Mouse (Mus musculus): ENCODE data around the gene Csf3. TPM values are rescaled to one million over a fixed set of nuclear protein-coding genes. Genes with fewer than 3 reads are reported as not detected.
A peak's percentile ranks its signal among the peaks of the same experiment; 100 is the strongest.
"Not testable (repeated sequence)": the region's sequence is repeated elsewhere in the genome, so short reads cannot be mapped to it uniquely, and the experiment has no call there.

Csf3 gene
- total RNA-seq (2021): not detected

DNA sequence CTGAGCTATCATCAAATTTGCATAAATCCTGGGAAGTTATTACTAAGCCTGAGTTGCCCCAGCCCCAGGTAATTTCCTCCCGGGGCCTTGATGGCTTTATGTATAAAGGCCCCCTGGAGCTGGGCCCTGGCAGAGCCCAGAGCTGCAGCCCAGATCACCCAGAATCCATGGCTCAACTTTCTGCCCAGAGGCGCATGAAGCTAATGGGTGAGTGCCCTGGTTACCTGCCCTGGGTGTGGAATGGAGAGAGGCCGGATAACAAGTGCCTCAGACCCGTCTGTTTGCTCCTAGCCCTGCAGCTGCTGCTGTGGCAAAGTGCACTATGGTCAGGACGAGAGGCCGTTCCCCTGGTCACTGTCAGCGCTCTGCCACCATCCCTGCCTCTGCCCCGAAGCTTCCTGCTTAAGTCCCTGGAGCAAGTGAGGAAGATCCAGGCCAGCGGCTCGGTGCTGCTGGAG is at the start of gene Csf3:
Csf3 (plus strand) TSS at position 51 of the 458 bp plus-strand sequence.
- no peak for DNase-seq

DNA sequence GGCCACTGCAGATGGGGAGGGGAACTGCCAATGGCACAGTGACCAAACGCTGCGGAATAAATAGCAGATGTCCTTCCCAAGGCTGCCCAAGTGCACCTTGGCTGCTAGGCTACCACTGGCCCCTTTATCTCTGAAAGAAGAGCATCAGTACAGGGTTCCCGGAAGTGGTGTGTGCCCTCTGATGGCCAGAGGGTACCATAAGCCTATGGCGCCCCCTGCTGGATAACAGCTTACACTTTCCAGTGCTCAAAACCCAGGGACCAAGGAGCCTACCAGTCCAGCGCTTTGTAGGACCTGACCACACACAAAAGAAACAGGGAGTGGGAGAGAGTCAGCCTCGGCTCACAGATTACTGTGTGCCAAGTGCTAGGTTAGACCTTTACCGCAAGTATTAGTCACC is 46.0 kb upstream of the Csf3 start:
- peak; percentile 65 for DNase-seq

DNA sequence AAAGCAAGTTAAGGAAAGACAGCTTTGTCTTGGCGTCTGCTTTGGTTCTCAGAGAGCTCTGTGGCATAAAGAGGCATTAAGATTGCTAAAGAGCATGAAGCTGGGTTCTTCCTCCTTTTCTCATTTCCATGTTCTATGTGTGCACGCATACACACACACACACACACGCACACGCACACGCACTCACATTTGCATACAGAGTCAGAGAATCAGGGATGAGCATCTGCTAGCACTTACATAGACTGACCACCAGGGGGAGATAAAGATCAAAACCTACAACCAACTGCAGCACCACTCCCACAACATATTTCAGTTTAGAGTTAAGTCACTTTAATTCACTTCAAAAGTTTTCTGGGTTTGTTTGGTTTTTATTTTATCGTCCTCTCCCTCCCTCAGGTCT is 40.5 kb upstream of the Csf3 start:
- DNase-seq: peak; percentile 12

DNA sequence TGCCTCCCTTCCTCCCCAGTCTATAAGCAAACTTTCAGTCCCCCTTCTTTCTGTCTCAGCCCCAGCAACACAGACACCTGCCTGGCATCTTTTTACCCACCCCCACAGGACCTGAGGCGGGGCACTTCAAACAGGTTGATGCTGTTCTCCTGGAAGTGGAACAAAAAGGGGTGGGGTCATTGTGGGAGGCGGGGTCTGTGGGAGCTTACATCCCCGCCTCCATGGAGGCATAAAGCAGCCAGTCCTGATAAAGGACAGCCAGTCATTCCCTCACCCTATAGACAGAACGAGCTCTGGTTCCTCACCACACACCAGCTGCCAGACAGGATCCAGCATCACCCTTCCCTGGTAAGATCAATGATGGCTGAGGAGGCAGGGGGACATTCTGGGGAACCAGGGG is 37.0 kb upstream of the Csf3 start, which contains the start of gene Gsdma:
Gsdma (plus strand) TSS at position 261 of the 400 bp plus-strand sequence.
- DNase-seq: no peak

DNA sequence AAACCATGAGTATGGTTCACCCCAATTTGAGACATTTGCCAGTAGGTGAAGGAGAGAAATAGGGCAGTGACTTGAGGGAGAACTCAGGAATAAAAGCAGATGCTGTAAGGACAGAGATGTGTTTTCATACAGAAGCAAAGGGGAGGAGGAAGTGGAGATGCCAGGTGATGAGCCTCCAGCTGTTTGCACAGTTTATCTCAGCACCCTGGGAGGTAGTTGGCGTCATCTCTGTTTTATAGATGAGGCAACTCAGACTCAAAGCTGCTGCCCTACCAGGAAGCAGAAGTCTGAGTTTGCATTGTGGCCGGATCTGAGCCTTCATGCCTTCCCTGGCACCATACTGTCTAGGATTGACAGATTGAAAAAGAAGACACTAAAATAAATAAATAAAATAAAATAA is 32.1 kb upstream of the Csf3 start:
- no peak for DNase-seq

DNA sequence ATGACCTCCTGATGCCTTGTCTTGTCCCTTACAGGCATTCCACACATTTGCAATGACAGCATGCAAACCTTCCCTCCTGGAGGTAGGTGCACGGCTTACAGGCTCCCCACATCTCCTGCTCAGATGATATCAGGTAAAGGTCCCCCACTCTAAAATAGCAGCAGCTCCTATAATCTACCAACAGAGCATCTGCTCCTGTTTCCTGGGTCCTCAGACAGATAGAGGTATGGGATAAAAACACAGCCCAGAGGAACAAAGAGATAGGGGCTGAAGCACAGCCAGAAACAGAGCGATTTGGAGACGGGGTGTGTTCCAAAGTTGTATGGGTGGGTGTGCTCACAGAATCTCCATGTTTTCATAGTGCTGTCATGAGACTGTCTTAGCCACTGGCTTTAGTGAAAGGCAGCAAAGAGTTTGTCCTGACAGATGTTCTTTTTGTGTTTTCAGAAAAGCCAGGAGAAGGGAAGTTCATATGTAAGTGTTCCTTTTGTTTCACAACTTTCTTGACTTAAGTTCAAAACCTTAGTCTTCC is 29.7 kb upstream of the Csf3 start:
- DNase-seq: no peak

DNA sequence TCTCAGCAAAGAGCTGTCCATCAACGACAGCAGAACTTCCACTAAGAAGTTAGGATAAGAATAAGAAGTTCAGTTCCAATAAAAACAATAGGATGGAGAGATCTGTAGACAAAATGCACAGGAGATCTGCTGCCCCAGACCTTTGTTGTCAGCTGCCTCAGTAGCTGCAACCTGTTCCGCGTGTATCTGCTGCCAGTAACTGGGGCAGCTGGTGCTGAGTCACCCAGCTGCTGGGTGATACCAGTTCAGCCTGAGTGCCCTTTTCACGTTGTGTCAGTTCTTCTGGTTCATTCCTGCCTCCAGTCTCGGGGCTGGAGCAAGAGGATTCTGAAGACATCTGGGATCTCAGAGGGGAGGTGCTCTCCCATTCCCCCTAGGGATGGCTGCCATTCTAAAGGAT is 29.2 kb upstream of the Csf3 start:
- no peak for DNase-seq

DNA sequence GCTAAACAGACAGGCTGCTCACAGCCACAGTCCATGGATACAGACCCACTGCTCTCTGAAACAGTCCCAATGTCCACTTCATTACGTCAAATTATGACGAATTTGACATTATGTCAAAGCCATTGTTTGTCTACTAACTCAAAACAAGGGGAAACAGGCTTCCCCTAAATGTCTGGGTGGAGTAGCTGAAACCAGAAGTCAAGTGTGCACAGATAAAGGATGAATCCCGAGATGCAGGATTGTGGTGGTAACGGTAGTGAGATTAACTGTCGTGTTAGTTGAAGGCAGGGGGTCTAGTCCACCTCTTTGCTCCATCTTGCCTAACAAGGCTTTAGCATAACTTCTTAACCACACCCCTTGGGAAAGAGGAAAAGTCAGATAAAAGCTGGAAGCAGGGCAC is 28.6 kb upstream of the Csf3 start:
- DNase-seq: no peak

DNA sequence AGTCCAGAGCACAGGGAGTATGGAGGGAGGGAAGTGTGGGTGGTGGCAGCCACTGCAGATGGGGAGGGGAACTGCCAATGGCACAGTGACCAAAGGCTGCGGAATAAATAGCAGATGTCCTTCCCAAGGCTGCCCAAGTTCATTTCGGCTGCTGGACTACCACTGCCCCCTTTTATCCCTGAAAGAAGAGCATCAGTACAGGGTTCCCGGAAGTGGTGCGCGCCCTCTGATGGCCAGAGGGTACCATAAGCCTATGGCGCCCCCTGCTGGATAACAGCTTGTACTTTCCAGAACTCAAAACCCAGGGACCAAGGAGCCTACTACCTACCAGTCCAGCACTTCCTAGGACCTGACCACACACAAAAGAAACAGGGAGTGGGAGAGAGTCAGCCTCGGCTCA is 27.9 kb upstream of the Csf3 start:
- DNase-seq: peak; percentile 73

DNA sequence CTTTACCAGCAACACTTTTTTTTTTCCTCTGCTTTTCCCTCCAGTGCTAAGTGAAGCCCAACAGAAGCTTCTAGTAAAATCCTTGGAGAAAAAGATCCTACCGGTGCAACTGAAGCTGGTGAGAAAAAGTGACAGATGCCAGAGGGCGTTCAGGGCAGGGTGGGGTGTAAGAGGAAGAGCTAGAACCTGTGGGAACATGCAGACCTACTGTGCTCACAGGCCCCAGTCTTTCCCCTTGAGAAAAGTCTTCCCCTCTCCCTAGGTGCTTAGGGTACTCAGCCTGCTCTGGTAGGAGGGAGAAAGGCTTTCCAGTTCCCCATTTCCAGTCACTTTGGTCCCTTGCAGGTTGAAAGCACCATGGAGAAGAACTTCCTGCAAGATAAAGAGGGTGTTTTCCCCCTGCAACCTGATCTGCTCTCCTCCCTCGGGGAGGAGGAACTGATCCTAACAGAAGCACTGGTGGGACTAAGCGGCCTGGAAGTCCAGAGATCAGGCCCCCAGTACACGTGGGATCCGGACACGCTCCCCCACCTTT is 25.2 kb upstream of the Csf3 start:
- DNase-seq: no peak

DNA sequence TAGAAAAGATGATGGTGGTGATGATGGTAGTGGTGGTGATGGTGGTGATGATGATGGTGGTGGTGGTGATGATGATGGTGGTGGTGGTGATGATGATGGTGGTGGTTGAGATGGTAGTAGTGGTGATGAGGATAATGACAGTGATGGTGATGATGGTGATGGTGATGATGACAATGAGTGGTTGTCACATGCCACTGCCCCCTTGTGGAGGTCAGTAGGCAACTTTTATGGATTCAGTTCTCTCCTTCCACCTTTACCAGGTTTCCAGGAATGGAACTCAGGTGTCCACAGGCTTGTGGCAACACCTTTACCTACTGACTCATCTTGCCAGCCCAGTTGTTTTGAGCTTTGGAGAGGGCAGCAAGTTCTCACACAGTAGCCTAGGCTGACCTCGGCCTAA is 21.0 kb upstream of the Csf3 start:
- DNase-seq: no peak

DNA sequence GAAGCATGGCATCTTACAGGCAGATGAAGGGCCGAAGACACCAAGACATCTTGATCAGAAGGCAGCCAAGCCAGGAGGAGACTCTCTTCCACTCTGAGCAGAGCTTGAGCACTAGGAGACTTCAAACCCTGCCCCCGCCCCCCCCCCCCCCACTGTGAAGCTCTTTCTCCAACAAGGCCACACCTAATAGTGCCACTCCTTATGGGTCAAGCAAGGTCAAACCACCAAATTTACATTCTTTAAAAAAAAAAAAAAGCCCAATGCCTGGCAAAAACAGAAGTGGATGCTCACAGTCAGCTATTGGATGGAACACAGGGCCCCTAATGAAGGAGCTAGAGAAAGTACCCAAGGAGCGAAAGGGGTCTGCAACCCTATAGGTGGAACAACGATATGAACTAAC is 20.5 kb upstream of the Csf3 start:
- DNase-seq: not testable (repeated sequence)

DNA sequence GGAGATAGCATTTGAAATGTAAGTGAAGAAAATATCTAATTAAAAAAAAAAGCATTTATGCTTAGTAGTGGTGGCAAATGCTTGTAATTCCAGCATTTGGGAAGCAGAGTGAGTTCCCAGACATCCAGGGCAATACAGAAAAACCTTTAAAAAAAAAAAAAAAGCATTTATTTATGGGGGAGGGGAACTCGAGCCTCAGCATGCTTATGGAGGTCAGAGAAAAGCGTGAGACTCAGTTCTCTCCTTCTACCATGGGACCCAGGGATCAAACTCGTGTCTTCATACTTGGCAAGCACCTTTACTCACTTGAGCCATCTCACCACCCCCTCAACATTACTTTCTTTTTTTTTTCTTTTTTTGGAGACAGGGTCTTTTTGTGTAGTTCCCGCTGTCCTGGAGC is 19.9 kb upstream of the Csf3 start:
- no peak for DNase-seq

DNA sequence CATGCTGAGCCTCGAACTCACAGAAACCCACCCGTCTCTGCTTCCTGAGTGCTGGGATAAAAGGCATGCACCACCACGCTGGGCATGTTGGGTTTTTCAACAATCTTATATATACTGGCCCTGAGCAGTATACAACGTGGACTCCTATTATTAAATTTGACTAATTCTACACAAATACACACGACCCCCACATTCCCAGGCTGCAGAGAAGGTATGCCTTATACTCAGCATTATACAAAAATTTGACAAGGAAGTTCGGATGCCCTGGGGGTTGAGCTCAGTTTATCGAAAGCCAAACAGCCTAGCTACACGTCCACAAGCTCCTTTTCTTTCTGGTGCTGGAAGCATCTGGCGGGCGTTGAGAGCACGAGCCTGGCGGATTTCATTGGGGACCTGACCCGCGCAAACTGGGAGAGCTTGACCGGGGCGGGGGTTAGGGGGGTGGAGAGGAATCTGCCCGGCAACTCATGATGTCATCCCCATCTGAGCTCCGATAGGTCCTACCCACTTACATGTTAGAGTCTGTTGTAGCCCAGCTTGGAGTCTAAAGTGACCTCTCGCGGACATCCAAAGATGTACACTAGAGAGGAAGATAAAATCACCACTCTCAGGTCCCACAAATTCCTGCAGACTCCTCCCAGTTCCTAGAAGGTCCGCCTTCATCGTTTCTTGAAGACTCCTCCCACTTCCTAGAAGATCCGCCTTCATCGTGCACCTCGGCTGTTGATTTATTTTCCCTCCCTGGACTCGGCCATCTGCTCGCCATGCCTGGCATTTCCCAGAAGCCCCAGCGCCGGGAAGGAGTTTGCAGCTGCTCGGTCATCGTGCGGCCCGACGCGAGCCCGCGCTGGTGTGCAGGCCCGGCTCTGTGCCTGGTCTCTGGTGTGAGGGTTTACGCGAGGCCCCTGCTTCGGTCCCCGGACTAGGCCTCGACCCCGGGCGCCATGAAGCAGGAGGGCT is 19.0 kb upstream of the Csf3 start, which contains the start of gene Psmd3:
Psmd3 (plus strand) TSS at position 769 of the 960 bp plus-strand sequence.
- peak; percentile 98 for DNase-seq

DNA sequence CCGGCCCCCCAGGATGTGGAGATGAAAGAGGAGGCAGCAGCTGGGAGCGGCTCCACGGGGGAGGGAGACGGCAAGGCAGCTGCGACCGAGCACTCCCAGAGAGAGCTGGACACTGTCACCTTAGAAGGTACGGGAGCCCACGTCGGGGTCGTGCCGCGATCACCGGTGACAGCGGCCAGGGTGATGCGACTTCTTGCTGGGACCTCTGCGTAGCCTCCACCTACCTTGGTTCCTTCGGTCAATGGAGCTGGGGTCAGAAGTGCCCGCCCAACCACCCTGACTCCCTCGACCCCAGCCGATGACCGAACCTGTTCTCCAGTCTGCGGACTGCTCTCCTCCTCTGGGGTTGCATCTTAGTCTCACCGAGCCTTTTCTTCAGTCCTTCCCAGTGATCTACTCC is 18.3 kb upstream of the Csf3 start:
- no peak for DNase-seq

DNA sequence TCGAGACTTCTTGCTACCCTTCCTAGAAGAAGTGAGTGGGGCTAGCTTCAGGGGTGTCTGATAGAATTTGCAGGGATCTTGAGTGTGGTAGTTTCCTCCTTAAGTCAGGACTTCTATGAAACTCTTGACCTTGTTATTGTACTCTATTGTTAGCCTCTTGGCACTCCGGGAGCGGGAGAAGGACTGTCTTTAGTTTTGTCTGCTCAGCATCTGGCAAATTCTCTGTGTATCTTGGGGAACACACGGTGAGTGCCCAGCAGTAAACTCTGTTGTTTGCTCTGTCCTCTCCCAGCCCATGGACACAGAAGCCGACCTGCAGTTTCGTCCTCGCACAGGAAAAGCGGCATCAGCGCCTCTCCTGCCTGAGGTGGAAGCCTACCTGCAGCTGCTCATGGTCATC is 15.4 kb upstream of the Csf3 start:
- no peak for DNase-seq

DNA sequence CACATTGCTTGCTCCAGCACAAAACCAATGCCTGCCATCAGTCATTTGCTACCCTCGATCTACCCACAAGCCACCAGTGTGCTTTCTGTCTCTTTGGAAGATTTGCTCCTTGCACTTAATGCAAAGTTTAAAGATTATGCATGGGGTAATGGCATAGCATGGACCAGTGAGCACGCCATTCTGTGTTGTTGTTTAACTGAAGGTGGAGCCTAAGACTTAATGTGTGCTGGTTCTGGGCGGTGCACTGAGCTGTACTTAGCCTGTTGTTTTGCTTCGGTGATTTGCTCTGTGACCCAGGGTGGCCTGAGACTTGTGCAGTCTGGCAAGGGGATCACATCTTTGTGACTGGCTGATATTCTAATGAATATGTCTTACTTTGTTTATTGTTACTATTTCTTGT is 14.1 kb upstream of the Csf3 start:
- DNase-seq: no peak

DNA sequence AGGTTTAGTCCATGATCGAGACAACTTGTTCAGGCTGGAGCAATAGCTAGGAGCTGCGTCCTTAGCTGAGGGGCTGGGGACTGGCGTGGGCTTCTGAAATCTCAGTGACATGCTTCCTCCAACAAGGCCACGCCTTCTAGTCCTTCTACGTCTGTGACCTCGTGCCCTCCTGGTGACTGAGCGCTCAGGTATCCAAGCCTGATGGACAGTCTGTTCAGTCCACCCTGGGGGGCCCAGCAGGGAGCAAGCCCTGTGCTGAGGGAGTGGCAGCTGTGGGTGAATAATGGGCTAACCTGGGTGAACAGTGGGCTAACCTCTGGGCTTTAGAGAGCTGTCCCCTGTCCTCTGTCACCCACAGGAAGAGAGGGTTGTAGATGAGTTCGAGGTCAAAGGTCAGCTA is 13.1 kb upstream of the Csf3 start:
- no peak for DNase-seq

DNA sequence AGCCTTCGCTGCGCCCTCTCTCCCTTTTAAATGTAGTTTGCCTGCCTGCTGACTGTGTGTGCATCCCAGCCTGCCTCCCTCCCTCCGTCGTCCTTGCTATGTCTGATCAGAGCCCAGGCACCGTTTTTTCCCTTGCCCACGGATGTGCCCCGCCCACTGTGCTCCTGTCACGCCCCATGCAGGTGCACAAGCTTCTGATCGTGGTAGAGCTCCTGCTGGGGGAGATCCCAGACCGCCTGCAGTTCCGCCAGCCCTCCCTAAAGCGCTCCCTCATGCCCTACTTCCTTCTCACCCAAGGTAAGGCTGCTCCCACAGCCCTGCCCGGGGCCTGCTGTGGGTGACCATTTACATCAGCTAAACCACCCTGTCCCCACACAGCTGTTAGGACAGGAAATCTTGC is 7.9 kb upstream of the Csf3 start:
- DNase-seq: no peak

DNA sequence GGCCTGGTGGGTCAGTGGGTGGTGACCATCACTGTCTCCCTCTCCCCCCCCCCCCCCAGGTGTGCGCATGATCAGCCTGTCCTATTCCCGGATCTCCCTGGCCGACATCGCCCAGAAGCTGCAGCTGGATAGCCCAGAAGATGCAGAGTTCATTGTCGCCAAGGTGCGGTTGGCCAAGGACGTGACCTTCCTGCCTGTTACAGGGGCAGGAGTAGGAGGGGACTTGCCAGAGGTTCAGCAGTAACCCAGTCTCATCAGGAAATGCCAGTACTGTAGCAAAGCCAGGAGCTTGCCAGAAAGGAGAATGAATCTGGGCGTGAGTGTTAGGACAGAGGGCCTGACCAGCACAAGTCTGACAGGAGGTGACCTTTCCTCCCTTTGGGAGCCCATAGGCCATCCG is 7.3 kb upstream of the Csf3 start:
- no peak for DNase-seq

DNA sequence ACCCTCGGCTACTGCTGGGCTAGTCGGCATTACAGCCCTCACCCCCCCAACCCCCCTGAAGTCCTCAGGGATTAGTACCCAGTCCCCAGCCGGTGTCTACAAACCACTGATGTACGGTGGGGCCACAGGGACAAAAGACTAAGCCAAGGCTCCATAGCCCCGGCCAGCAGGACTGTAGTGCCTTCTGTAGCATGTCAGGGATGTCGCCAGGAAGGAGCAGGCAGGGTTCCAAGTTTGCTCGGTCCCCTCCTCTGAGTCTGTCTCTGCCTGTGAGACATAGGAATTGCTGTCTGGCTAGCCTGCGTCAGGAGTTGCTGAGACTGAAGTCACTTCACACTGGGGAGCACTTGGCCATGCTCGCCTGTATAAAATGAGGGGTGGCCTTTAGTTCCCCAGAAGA is 6.8 kb upstream of the Csf3 start:
- peak; percentile 52 for DNase-seq

DNA sequence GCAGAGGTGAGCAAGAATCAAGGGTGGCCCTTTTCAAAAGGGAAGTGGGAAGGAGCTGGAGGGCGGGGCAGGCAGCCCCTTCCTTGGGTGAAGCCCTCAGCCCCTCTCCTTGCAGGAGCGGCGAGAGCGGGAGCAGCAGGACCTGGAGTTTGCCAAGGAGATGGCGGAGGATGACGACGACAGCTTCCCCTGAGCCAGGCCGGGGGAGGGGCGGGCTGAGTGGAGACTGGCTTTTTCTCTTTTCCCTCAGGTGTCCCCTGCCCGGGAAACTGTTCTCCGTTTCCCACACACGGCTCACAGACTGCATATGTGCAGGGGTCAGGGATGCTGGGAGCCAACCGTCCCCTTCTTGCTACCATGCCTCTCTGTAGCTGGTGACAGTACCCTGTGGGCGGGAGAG is 5.7 kb upstream of the Csf3 start:
- no peak for DNase-seq

DNA sequence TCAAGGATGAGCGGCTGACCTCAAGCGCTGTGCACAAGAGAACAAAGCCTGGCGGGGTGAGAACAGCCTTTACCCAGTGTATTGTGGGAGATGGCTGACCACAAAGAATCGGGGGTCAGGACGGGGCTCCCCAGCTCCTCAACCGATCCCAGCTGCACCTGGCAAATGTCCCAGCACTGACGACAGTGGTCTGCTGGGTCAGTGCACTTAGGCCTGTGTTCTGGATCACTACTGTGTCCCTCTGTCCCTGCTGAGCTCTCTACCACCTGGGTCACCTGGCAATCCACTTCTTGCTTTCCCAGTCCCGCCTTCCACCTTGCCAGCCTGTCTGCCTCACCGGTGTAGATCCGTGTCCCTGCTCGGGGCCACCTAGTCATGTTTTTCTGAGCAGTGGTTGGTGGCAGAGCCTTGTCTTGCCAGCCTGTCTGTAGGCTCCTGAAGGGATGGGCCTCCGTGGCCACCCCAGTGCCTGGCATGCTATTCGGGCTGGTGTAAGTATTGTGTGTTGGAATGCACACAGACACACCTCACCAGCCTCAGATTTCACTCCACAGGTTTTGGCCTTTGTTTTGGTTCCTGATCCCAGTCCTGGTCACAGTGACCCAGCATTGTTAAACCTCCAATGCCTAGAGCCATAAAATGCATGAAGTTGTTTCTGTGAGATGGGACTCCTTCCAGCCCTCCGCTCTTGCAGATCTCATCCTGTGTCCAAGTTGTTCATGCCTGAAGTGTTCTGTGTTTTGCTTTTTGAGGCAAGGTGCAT is 4.4 kb upstream of the Csf3 start:
- peak; percentile 37 for DNase-seq

Measured in heart, postnatal 4 days (tissue).